Mouse (Mus musculus): ENCODE data around the gene Slc25a34.
A peak's percentile ranks its signal among the peaks of the same experiment; 100 is the strongest.

The Slc25a34 gene

DNA sequence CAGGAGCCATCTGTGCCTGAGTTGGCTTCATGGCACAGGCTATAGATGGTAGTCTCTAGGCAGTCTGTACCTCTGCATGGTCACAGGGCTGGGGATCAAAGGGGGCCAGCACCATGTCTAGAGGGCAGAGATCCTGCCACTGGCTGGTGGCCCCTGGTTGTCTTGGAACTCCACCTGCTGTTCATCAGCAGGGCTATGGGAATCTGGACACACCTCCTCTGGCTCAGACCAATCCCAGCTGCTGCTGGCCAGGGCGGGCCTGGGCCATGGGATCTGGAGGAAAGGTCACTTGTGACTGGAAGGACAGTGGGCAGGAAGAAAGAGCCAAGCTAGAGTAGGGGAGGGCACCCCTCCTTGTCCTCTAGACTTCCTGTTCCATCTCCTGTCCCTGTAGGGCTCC is at the start of gene Slc25a34:
Gene Slc25a34 (minus strand): TSS at position 156 of the 400 bp plus-strand sequence.
- DNase-seq (ENCODE audit: low spot score): no peak

DNA sequence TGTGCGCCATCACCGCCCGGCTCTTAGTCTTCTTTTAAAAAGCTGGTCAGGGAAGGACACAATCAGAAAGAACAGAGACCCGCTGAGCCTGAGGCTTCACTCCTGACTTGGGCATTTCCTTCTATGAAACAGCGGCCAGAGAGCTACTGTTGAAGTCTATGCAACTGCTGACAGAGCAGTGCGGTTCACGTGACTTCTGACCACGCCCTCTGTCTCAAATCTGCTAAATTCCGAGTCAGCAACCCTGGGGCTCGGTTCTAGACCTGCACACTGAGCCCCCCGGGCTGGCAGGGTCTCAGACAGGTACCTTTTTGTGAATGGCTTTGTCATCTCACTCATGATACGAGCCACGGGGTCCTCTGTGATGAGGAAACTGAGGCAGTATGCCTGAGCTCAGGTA is 48.7 kb upstream of the Slc25a34 start:
- DNase-seq (ENCODE audit: low spot score): no peak

DNA sequence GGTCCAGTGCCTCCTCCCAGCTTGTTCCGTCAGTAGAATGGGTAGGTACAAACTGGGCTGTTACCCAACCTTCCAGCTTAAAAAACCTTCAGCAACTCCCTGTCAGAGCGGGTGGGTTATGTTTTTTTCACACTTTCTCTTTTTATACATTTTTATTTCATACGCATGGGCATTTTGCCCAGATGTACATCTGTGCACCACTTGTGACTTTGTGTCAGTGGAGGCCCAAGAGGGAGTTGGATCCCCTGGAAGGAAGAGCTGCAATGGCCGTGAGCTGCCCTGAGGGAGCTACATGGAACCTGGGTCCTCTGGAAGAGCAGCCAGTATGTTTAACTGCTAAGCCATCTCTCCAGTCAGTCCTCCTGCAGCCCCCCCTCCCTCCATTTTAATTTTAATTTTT is 47.8 kb upstream of the Slc25a34 start:
- no peak for DNase-seq (ENCODE audit: low spot score)

DNA sequence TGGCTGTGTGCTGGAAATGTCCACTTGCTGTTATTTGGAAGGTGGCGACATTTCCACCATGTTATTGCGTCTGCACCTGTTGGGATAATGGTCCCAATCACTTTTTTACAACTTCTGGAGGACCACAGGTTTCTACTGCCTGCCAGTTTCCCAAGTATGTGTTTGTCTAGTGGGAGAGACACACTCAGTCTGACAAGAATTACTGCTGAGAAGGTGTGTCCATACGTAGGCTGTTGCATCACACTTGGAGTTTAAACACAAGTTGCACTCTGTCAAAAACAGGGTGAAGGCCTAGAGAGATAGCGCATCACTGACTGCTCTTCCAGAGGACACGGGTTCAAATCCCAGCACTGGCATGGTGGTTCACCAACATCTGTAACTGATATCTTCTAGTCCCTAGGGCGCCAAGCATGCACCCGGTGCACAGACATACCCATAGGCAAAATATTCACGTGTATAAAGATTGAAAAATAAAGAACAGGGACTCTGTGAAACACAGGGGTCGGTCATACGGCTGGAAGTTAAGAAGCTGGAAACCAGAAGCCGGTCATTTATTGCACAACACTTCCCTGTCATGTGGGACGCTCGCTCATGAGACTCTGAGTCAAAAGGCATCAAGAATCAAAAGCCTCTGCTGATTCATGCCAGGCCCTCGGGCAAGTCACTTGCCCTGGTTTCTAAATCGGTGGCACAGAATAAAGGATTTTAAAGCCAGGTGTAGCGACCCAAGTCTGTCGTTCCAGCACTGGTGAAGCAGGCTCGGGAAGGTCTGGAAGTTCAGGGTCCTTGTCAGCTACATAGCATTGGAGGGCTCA is 46.5 kb upstream of the Slc25a34 start:
- no peak for DNase-seq (ENCODE audit: low spot score)

DNA sequence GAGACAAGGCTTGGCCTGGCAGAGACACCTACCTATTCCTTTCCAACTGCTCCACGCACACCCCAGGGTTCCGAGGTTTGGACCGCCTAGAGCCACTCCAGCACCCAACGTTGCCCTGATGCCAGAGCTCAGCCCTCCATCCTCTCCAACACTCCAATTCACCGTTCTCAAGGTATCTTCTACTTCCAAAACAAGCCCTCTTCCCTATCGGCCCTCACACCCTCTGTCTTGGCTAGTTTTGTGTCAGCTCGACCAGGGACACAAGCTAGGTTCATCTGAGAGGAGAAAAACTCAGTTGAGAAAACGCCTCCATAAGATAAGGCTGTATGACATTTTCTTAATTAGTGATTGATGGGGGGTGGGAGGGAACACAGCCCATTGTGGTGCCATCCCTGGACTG is 41.2 kb upstream of the Slc25a34 start, which contains the start of gene Plekhm2:
Gene Plekhm2 (minus strand): TSS at position 101 of the 400 bp plus-strand sequence.
- DNase-seq (ENCODE audit: low spot score): no peak

DNA sequence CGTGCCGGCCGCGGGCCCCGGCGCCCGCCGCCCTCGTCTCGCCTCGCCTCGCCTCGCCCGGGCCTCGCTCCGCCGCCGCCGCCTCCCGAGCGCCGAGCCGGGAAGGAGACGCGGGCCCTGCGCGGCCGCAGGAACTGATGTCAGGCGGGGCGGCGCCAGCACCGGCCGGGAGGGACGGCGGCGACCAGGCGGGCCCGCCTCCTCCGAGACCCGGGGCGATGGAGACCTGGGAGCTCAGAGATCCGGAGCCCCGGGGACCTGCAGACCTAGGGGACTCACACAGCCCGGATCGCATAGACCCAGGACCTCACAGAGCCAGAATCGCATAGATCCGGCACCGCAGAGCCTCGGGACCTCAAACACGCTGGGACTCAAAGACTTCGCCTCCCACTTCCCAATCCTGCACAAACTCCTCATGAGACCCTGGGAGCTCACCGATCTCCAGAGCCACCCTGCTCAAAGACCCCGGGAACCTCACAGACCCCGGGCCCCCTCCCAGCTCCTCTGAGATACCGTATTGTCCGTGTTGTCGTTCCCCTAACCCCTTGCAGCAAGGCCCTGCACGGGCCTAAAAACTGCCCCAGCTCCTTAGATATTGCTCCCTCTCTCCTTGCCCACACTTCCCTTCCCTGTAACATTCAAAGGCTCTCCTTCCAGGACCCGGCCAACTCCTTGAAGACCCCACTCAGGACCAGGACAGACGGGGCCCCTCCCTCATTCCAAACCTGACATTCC is 40.6 kb upstream of the Slc25a34 start:
- peak; percentile 52 for DNase-seq (ENCODE audit: low spot score)

DNA sequence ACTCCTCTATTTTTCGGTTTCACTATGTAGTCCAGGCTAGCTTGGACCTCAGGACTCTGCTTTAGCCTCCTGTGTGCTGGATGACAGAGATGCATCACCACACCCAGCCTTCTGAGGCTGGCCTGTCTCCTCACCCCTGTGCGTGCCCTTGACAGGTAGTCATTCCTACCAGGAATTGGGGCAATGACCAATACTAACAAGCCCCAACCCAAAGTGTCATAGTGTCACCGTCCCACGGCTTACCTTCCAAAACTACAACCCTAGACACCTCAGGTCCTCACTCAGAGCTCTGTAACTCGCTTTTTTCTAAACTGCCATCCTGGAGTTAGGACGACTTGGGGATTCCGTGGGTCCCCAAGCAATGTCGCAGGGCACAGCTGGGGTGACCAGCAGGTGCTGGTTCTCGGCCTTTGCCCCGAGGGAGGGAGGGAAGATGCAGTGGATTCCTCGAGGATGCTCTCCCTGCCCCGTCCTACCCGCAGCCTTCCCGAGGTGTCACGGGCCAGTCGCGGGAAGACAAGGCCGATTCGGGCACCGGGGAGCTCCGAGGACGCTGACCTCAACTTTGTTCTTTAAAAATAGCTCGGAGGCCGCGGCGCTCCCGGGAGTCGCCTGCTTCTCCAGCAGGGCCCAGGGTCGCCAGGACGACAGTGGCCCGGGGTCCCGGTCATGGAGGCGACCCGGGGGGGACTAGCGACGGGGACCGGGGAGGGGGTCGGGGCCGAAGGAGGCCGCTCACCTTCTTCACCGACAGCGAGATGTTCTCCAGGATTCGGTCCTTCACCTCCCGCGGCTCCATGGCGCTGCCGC is 39.7 kb upstream of the Slc25a34 start:
- no peak for DNase-seq (ENCODE audit: low spot score)

DNA sequence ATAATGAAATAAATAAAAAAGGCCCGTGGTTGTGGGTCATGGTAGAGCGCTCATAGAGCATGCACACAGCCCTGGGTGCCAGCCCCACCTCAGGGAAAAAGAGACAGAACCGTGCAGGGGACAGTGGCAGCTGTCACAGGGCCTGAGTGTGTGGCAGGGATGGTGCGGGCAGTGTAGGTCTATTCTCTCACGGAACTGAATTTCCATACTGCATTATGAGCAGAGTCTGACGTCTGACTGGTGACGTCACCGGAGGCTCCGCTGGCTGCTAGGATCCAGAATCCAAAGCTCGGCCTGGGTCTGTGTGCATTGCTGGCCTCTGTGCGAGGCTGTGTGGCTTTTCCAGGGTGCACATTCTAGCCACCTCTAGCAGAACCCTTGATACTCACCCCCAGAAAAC is 37.3 kb upstream of the Slc25a34 start:
- DNase-seq (ENCODE audit: low spot score): no peak

DNA sequence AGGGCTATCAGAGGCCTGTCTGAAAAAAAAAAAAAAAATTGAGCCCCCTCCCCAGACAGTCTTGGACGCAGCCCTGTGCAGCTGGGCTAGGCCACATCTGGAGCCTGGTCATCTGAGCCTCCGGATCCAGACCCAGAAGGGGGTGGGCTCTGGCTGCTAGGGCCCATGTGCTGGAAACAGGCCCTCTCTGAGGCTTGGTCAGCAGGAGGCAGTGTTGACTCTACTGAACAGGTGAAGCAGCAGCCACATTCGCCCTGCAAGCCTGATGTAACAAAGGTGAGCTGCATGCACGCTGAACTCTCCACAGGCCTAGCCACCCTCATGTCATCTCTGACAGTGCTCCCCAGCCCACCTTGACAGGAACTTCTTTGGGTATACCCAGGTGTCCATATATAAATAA is 36.1 kb upstream of the Slc25a34 start:
- no peak for DNase-seq (ENCODE audit: low spot score)

DNA sequence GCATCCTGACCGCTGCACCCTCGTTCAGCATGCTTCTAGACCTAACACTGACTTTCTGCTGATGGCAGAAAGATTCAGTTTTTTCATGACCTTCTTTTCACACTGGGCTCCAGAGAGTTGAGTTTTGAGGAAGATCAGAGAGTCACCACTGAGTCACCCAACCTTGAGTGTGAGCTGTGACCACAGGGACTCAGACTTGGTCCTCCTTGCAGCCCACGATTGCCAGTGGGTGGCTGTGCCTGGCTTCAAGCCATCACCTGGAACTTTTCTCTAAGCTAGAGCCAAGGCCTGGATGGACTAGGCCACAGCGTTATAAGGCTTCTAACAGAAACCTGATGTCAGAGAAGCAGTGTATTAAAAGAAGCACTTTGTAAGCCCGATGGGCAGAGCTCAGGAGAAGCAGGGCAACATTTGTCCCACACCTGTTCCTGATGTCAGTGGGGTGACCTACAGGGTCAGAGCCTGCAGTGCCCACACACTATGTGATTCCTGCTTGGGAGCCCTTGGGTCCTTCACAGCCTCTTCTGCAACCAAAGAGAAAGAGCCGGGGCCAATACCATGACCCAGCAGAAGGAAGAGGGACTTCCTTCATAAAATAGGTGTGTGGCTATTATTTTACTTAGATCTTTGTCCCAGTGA is 35.3 kb upstream of the Slc25a34 start:
- DNase-seq (ENCODE audit: low spot score): no peak

DNA sequence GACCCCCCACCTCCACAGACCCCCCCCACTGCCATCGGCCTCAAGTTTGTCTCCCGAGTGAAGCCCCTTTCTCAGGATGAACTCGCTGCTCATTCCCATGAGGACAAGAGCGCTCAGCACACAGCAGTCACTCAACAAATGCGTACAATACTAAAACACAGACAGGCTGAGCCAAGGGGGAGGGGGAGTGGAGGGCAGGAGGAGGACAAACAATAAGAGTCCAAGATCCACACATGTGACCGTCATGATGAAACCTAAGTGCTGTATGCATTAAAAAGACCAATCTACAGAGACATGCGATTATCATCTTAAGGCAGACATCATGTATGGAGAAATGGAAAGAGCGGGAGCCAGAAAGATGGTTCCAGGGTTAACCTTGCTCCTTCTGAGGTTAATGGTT is 33.3 kb upstream of the Slc25a34 start:
- no peak for DNase-seq (ENCODE audit: low spot score)

DNA sequence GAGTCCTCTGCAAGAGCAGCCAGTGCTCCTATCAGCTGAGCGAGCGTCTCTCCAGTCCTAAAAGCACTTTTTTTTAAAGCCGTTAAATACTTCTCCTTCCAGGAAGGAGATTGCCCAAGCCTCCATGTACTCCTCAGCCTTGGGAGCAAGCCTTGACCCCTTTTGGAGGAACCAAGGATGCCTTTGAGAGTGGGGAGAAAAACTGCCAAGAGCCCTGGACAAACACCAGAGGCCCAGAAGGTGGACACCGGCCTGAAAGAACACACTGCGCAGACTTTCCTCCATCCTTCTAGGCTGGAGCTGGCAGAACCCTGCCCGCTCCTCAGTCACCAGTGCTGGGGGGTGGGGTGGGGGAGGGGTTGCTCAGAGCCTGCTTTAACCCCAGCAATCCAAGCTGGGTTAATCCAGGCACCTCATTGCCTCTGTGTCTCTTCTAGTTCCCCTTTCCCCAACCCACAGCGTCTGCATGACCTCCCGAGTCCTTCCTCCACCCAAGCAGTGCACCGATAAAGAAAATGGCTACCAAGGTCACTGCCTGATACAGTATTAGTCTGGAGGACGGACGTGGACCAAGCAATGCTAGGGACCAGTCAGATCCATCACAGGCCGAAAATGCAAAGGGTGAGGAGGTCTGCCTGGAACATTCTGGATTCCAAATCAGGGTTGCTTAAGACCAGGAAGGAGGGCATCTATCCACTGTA is 32.4 kb upstream of the Slc25a34 start:
- no peak for DNase-seq (ENCODE audit: low spot score)

DNA sequence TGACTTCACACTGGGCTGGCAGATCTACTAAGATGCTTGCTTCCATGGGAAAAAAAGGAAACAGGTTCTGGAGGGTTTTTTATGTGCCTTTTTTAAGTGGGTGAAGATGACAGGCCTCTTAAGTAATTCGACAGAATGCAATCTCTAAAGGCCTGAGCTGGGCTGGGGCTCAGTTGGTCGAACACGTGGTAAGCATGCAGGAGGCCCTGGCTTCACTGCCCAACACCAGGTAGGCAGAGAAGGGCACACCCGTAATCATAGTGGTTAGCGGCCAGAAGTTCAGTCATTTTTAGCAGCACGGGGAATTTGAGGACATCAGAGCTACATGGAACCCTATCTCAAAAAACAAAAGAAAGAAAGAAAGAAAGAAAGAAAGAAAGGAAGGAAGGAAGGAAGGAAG is 30.9 kb upstream of the Slc25a34 start:
- DNase-seq (ENCODE audit: low spot score): no peak

DNA sequence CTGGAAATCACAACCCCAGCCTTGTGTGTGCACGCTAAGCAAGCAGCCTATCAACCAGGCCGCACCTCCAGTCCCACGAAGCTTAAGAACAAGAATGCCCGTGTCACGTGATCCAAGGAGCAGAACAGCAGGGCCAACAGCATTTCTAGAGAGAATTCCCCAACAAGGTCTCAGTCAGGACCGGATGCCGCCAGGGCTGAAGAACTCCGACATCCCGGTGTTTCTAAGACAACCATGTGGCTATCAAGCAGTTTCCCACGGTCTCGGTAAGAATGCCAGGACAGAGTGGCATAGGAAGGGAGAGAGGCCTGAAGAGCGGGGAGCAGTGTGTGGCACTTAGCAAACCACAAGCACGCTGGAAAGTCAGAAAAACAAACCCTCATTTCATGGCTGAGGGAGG is 30.2 kb upstream of the Slc25a34 start:
- no peak for DNase-seq (ENCODE audit: low spot score)

DNA sequence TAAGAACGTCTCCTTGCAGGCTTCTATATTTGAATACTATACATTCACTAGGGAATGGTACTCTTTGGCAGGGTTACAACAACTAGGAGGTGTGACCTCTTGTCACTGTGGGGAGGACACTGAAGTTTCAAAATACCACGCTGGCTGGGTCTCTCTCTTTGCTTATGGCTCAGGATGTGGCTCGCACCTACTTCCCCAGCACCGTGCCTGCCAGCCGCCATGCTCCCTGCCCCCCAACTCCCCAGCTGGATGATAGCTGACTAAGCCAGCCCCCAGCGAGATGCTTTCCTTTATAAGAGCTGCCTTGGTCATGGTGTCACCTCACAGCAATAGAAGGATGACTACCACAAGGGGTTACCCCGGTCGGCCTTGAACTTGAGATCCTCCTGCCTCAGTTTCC is 29.4 kb upstream of the Slc25a34 start:
- DNase-seq (ENCODE audit: low spot score): no peak

DNA sequence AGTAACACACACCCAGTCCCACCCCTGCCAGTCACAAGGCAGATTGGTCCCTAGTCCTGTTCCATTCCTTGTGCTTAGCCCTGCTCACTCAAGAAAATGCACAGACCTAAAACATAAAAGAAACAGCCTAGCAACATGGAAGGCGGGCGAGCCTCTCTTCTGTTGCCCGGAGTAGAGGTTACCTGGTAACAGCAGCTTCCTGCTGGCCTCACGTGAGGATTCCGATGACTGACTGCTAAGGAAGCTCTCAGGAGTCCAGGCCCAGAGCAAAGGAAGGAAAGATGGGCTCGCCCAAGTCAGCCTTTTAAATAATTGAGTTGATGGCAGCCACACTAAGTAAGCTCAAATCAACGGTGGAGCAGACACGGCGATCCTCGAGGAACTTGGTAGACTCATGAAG is 28.3 kb upstream of the Slc25a34 start:
- DNase-seq (ENCODE audit: low spot score): no peak

DNA sequence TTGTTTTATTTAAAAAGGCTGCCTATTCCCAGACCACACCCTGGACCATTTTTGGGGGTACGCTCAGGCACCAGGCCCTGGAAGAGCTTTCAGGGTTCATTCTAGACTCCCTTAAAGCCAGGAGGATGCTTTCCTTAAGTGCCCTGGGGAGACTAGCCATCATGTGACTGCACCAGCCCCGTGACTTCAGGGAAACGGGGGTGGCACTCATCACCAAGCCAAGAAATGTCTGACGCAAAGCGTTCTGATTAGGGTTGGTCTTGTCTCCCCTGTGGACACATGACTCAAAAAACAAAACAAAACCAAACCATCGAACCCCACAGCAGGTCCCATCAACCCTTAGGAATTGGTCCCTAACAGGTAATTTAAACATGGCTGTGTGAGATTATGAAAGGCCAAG is 27.7 kb upstream of the Slc25a34 start:
- DNase-seq (ENCODE audit: low spot score): no peak

DNA sequence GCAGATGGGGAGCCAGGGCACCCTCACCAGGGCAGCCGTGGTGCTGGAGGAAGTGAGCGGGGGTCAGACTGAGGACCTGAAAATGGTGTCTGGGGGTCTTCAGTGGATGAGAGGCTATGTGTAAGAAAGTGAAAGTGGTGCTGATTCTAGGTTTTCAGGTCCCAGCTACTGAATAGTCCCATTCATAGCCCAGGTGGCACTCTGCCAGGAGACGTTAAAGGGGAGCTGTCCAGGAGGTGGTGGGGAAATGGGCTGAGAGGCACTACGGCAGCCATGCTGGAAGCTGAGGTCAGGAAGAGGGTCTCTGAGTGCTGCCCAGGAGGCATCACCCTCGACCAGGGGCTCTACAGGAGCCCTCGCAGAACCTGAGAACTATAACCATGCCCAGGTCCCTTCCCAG is 25.6 kb upstream of the Slc25a34 start:
- DNase-seq (ENCODE audit: low spot score): no peak

DNA sequence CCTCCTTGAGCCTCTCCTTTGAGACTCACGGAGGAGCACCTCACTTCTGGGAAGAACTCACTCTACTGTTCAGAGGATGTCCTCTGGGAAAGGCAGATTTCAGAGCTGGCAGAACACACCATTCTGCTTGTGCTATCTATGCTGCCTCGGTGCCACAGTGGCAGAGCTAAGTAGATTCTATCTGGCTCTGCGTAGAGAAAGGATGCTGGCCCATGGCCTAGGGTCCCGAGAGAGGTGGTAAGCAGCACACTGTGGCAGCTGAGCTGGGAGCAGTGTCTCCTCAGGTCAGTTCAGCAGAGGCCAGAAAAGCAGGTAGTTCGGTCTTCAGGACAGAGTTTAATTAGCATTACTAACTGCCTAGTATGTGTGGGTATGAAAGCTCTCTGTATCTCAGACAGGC is 24.6 kb upstream of the Slc25a34 start:
- DNase-seq (ENCODE audit: low spot score): no peak

DNA sequence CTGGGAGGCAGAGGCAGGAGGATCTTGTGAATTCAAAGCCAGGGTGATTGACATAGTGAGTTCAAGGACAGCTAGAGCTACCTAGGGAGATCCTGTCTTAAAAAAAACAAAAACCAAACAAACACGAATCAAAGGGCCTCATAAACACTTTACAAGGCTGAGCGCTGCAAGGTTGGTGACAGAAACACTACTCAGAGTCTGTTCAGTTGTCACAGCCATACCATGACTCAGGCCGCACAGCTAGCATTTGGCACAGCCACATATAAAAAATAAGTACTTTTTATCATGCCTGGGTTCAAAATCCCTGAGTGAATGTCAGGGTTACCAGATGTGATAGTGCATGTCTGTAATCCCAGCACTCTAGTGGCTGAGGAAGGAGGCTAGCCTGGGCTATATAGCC is 23.6 kb upstream of the Slc25a34 start:
- DNase-seq (ENCODE audit: low spot score): no peak

DNA sequence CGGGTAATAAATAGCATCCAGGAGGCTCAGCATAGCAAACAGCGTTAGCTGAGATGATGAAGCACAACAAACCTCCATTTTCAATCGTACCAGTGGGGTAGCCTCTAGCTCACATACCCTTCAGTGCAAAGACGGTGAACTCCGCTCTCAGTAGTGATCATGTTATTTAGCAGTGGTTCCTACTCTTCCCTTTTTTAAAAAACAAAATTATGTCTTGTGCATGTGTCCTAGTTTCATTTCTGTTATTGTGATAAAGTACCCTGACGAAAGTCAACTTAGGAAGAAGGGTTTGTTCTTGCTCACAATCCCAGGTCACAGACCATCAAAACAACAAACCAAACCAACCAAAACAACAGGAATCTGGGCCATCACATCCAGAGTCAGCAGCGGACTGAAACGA is 22.4 kb upstream of the Slc25a34 start:
- DNase-seq (ENCODE audit: low spot score): no peak
